Mouse (Mus musculus): ENCODE measurements around the gene Itm2b.

GRCm38 (mm10) chr14:73381559-73381958 is 3.5 kb downstream of the Itm2b start:
- TF ChIP-seq CTCF (IDR thresholded peaks at IDR 0.05; ENCODE audit: control insufficient read depth, insufficient read depth, low read length) (no peak), POLR2A (IDR thresholded peaks at IDR 0.05; ENCODE audit: borderline replicate concordance, control insufficient read depth, low read depth, low read length) (no peak)

Data from bone marrow, adult 2 months (tissue).